Mouse (Mus musculus) hindbrain, embryonic 11.5 days (tissue): Measurements from ENCODE around the gene Ets1. TPM values are rescaled to one million over a fixed set of nuclear protein-coding genes. Genes with fewer than 3 reads are reported as not detected.

Experiments
- ATAC-seq: fragments of 200-750 bp; cut with Nextera tagmentation; 2 replicates; pipeline ENCODE4 v1.8.0; 2017; ENCODE audit warnings: mild to moderate bottlenecking, moderate TSS enrichment, moderate library complexity; ENCODE audit not compliant: low FRiP score
- DNase-seq: peaks from one replicate; pipeline ENCODE4 v3.0.0-alpha.2; 2015; ENCODE audit warnings: low spot score
- H3K27ac ChIP-seq: fragments of 300-500 bp; sonication (generic); 2 replicates; pipeline ENCODE4 v1.5.1; 2014; ENCODE audit warnings: mild to moderate bottlenecking, low read depth, low read length
- H3K27me3 ChIP-seq: fragments of 300-500 bp; sonication (generic); 2 replicates; pipeline ENCODE4 v1.6.1; 2014; ENCODE audit warnings: mild to moderate bottlenecking, low read length, moderate library complexity, mixed read lengths; ENCODE audit not compliant: control insufficient read depth, insufficient read depth
- H3K36me3 ChIP-seq: fragments of 300-500 bp; sonication (generic); 2 replicates; pipeline ENCODE4 v1.6.1; 2014; ENCODE audit warnings: mild to moderate bottlenecking, low read length, moderate library complexity, mixed read lengths; ENCODE audit not compliant: control insufficient read depth, insufficient read depth
- H3K4me1 ChIP-seq: fragments of 300-500 bp; sonication (generic); replicated peaks from 2 replicates; pipeline ENCODE4 v1.6.1; 2014; ENCODE audit warnings: low read length, mixed read lengths; ENCODE audit not compliant: control insufficient read depth, insufficient read depth
- H3K4me2 ChIP-seq: fragments of 300-500 bp; sonication (generic); replicated peaks from 2 replicates; pipeline ENCODE4 v1.6.1; 2014; ENCODE audit warnings: mild to moderate bottlenecking, low read depth, low read length
- H3K4me3 ChIP-seq: fragments of 300-500 bp; sonication (generic); 2 replicates; pipeline ENCODE4 v1.5.1; 2014; ENCODE audit warnings: low read depth, low read length
- H3K9ac ChIP-seq: fragments of 300-500 bp; sonication (generic); 2 replicates; pipeline ENCODE4 v1.6.1; 2014; ENCODE audit warnings: low read depth, low read length
- H3K9me3 ChIP-seq: fragments of 300-500 bp; sonication (generic); 2 replicates; pipeline ENCODE4 v1.6.1; 2016; ENCODE audit warnings: low read length; ENCODE audit not compliant: control insufficient read depth
- whole genome bisulfite sequencing: fragments of 180-500 bp; shearing (Covaris S2); extraction: QIAGEN DNeasy Blood & Tissue Kit; methylation state at CpG from one replicate; pipeline ENCODE4 v1.1.7; 2014; 5-methylcytosine and 5-hydroxymethylcytosine counted together
- polyA plus RNA-seq: library from polyadenylated mRNA; unstranded; fragments of >200 nt; fragmentation: Nextera tagmentation; extraction: Ambion mirVana; gene quantifications from 2 replicates; pipeline ENCODE4 v1.2.1, GENCODE M21; 2014

Gene Ets1
- polyA plus RNA-seq, 1 experiment from 2014 or later = 24.3 TPM

DNA sequence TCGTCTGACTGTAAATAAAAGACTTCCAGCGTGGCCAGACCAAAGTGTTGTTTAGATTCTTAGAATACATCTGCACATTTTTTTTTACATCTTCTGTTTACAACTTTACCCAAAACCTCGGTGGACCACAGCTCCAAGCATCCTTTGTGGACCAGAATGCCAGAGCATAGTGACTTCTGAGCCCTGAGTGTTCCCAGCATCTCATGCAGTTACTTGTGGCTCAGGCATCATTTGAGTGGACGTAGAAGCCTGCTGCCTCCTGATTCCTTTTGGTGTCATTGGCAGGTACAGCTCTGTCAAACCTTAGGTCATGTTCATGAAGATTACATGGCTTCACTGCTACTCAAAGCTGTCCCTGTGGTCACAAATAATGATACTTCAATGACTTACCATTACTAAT, 93.2 kb downstream of the Ets1 start:
- no peaks in the 10 kb centered on the region for H3K36me3 ChIP-seq
- WGBS = 91% methylated on average over 4 of the region's 4 CpGs
- H3K9me3 ChIP-seq = no peaks in the 10 kb centered on the region
- H3K4me2 ChIP-seq = no peak overlapping the region
- no peaks in the 10 kb centered on the region for H3K27me3 ChIP-seq
- H3K9ac ChIP-seq = no peak overlapping the region
- DNase-seq = no peak
- no peak overlapping the region for H3K27ac ChIP-seq
- H3K4me1 ChIP-seq = no peaks in the 10 kb centered on the region
- ATAC-seq = no peak
- no peak overlapping the region for H3K4me3 ChIP-seq

DNA sequence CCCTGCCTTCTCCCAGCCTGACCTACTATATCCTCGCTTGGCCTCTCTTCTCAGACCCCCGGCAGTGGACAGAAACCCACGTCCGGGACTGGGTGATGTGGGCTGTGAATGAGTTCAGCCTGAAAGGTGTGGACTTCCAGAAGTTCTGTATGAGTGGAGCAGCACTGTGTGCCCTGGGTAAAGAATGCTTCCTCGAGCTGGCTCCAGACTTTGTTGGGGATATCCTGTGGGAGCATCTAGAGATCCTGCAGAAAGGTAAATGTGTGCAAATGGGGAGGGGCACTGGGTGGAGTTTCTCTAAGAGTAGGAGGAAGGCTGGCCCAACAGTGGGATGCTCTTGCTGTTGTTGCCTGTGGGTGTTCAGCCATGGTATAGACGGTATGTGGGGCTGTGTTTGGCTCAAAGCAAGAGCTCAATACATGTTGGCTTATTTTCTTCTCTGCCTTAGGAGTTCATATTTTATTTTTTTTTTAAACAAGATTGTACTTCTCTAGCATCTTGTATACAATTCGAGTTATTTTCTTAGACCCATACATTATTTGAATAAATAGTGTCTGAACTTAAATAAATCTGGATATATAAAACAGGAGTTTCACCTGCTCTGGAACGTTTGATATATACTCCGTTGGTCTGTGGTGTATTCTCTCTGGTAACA, 94.1 kb downstream of the Ets1 start:
- no peak overlapping the region for H3K27ac ChIP-seq
- H3K27me3 ChIP-seq = no peaks in the 10 kb centered on the region
- DNase-seq (no peak), ATAC-seq (no peak)
- WGBS = 86% methylated on average over 9 of the region's 9 CpGs
- no peaks in the 10 kb centered on the region for H3K9me3 ChIP-seq
- no peak overlapping the region for H3K4me2 ChIP-seq
- H3K36me3 ChIP-seq = no peaks in the 10 kb centered on the region
- no peak overlapping the region for H3K9ac ChIP-seq
- H3K4me1 ChIP-seq = no peaks in the 10 kb centered on the region
- H3K4me3 ChIP-seq = no peak overlapping the region

DNA sequence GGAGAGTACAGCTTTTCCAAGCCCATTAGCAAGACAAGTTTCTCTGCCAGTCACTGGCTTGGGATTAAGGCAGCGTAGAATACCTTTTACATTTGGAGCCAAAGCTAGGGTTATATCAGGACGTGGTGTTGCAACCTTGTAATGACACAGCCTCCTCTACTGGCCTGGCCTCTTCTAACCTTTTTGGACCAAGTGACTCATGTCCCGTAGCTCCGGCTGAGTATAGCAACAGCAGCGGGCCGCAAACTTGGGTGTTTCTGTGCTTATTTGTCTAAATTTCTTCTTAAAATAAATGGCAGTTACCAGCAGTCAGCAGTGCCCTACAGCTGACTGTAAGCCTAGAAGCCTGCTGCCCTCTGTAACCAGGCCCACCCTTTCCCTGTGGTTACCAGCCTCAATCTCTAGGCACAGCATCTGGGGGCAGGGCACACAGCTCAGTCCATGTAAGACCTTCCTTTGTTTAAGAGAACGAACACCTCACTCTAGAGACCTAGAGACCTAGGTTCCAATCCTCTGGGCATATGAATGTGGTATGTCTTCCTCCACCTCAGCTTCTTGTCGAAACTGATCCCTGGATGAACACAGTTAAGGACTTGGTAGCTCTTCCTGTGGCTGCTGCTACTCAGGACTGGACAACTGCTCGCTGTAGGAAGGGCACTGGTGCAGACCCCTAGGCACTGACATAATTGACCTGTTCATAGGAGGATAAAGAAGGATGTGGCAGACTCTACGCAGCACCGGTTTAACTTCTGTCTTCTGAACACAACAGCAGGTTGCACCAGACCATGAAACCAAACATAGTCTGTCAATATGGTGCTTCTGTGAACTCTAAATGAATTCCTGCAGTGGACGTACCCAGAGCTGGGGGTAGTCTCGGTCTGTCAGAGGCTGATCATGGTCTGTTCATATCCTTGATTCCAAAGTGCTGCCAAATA, 94.9 kb downstream of the Ets1 start:
- no peaks in the 10 kb centered on the region for H3K36me3 ChIP-seq
- no peak overlapping the region for H3K4me3 ChIP-seq
- H3K9me3 ChIP-seq = no peaks in the 10 kb centered on the region
- 88% methylated on average over 13 of the region's 13 CpGs for WGBS
- no peak for DNase-seq
- no peaks in the 10 kb centered on the region for H3K4me1 ChIP-seq
- no peak overlapping the region for H3K4me2 ChIP-seq
- H3K27ac ChIP-seq = no peak overlapping the region
- ATAC-seq = no peak
- no peaks in the 10 kb centered on the region for H3K27me3 ChIP-seq
- no peak overlapping the region for H3K9ac ChIP-seq

DNA sequence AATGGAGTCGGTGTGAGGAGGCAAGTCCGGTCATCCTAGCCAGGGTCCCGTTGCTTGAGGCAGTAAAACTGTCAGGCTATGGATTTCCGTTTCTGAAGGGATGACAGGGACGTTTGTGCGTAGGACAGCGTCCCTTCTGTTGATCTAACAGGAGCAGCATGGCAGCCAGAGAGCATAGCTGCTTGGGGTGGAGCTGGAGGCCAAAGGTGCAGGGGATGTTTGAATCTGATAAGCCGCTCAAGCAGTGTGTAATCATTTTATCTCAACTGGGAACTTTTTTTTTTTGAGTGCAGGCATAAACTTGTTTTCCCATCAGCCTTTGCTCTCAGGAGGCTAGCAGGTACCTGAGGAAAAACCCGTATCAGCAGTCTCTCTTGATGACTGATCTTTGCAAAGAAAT, 95.8 kb downstream of the Ets1 start:
- no peaks in the 10 kb centered on the region for H3K9me3 ChIP-seq
- ATAC-seq = no peak
- no peaks in the 10 kb centered on the region for H3K27me3 ChIP-seq
- DNase-seq = no peak
- no peak overlapping the region for H3K4me2 ChIP-seq
- no peaks in the 10 kb centered on the region for H3K36me3 ChIP-seq
- H3K4me3 ChIP-seq = no peak overlapping the region
- H3K9ac ChIP-seq = no peak overlapping the region
- 63% methylated on average over 9 of the region's 9 CpGs for WGBS
- H3K4me1 ChIP-seq = no peaks in the 10 kb centered on the region
- no peak overlapping the region for H3K27ac ChIP-seq

DNA sequence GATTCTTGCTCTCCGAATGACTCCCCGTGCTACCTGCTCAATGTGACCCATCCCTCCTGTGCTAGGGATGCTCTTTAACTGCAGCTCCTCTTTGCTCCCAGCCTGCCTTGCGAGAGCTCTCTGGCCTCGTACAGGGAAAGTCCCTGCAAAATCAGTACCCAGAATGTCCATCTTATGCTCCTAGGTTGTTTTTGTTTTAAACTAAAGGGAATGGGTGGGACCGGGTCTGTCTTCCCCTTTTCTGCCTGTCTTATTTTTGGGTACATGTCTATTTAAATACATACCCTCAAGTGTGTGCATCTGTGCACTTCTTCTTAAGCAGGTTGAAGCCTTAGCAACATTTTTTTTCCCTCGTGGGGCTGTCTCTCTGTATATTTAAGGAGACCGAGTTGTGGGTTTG, 99.0 kb downstream of the Ets1 start:
- Histone ChIP-seq H3K36me3 (no peaks in the 10 kb centered on the region), H3K27me3 (no peaks in the 10 kb centered on the region), H3K4me3 (no peak overlapping the region), H3K9me3 (no peaks in the 10 kb centered on the region), H3K4me1 (no peaks in the 10 kb centered on the region), H3K27ac (no peak overlapping the region), H3K9ac (no peak overlapping the region), H3K4me2 (no peak overlapping the region)
- ATAC-seq (no peak), DNase-seq (no peak)
- 85% methylated on average over 7 of the region's 7 CpGs for WGBS

DNA sequence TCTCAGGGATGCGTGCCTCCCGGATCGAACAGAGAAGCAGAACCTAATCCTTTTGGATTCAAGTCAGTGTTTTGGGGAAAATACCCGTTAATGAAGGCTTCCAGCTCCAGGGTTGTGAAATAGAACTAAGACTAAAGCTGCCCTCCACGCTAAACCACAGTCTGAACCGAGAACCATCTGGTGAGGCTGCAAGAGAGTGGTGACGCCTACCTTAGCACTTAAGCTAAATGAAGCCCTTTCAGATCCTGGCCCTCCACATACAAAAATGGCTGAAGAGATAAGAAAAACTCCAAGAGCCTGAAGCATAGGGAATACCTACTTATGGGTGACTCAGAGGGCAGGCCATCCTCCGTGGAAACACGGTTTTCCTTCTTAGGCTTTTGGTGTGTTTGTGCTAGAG, 100.0 kb downstream of the Ets1 start:
- 91% methylated on average over 9 of the region's 9 CpGs for WGBS
- Histone ChIP-seq H3K36me3 (no peaks in the 10 kb centered on the region), H3K9me3 (no peaks in the 10 kb centered on the region), H3K27ac (no peak overlapping the region), H3K9ac (no peak overlapping the region), H3K4me2 (no peak overlapping the region), H3K4me1 (no peaks in the 10 kb centered on the region), H3K4me3 (no peak overlapping the region), H3K27me3 (no peaks in the 10 kb centered on the region)
- DNase-seq = no peak
- ATAC-seq = no peak

DNA sequence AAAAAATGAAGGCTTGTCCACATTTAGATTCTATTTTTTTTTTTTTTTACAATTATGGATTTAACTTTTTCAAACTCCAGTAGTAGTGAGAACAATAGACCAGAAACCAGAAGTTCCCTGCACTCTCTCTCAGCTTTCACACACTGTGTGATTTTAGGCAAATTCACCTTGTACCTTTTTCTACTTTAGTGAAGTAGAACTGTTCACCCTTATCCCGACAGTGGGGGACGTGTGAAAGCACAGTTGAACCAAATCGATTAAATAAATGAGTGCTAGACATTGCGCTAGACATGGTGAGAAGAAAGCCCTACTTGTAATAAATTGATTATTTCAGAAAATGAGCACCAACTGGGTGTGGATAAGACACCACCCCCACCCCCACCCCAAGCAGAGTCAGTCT, 104.0 kb downstream of the Ets1 start:
- Histone ChIP-seq H3K27ac (no peak overlapping the region), H3K9me3 (no peaks in the 10 kb centered on the region), H3K36me3 (no peaks in the 10 kb centered on the region), H3K4me3 (no peak overlapping the region), H3K9ac (no peak overlapping the region), H3K27me3 (no peaks in the 10 kb centered on the region), H3K4me2 (no peak overlapping the region), H3K4me1 (no peaks in the 10 kb centered on the region)
- ATAC-seq = no peak
- WGBS = 94% methylated on average over 4 of the region's 4 CpGs
- no peak for DNase-seq

DNA sequence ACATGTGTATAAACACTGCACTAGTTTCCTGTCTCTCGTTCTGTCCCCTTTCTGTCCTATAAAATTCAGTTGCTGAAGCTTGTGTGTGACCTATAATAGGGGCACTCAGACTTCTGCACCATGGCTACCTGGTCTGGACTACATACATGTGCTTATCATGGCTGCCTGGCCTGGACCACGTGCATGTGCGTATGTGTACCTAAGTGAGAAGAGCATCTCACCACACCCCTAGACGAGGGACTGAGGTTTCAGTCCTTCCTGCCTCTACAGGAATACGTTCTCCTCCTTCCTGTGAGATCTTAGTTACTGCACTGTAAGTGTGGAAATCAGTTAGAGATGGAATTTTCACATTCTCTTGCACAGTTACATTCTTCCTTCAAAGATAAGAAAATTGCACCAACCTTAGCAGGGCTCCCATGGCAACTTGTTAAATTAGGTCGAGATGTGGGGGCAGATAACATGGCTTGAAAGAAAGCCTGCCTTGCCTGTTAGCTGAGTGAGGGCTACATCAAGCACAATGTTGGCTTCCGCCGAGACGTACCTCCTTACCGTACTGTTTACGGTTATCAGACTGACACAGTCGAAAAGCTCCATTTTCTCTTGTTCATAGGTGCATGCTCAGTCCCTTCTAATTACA, 104.8 kb downstream of the Ets1 start:
- no peak overlapping the region for H3K4me3 ChIP-seq
- no peaks in the 10 kb centered on the region for H3K27me3 ChIP-seq
- 87% methylated on average over 12 of the region's 12 CpGs for WGBS
- no peak overlapping the region for H3K4me2 ChIP-seq
- H3K9ac ChIP-seq = no peak overlapping the region
- ATAC-seq (no peak), DNase-seq (no peak)
- no peaks in the 10 kb centered on the region for H3K9me3 ChIP-seq
- no peaks in the 10 kb centered on the region for H3K36me3 ChIP-seq
- no peak overlapping the region for H3K27ac ChIP-seq
- H3K4me1 ChIP-seq = no peaks in the 10 kb centered on the region
